Comparison of ENCODE assay signal across 25 mouse cellular contexts in genomic region chr11:62992545-62993242, GRCm38 (mm10). TPM values are rescaled to one million over a fixed set of nuclear protein-coding genes. Genes with fewer than 3 reads are reported as not detected.
A peak's percentile ranks its signal among the peaks of the same experiment; 100 is the strongest.
DNase-seq lines count a peak whose midpoint lies in the region; ATAC-seq and TF ChIP-seq lines count a peak whose summit lies in the region.
"Had no signal": no experiment of that assay in that cellular context is flagged by ENCODE, and none has a peak within 500 bp of the region (broad histone marks: within the 10 kb centered on the region; RNA-seq: fewer than 3 reads in every experiment).

No protein-coding gene starts in this region.

- no peak for ATAC-seq in lung, postnatal 0 days
- ATAC-seq: activated CD4-positive, CD25-positive, alpha-beta regulatory T cell, adult 4 months; CD4-positive, CD25-positive, alpha-beta regulatory T cell, adult 4 months; Patski had no signal

- H3K9me3 ChIP-seq in heart, embryonic 10.5 days, result no peaks in the 10 kb centered on the region
- no peaks in the 10 kb centered on the region for H3K9me3 ChIP-seq in lung, postnatal 0 days (ENCODE audit: low read length)
- no peaks in the 10 kb centered on the region for H3K9me3 ChIP-seq in embryonic facial prominence, embryonic 10.5 days
- H3K9me3 ChIP-seq: G1E had no signal

- no peak overlapping the region for H3K9ac ChIP-seq in lung, postnatal 0 days (replicated peaks; ENCODE audit: low read depth)

- no peak for TF ChIP-seq CTCF in lung, postnatal 0 days (IDR thresholded peaks at IDR 0.05)

- H3K4me1 ChIP-seq in heart, embryonic 10.5 days, result peaks cover 23% of the 10 kb centered on the region
- H3K4me1 ChIP-seq in lung, postnatal 0 days (ENCODE audit: insufficient read depth, low read depth, low read length), result peaks cover 24% of the 10 kb centered on the region
- peaks cover 30% of the 10 kb centered on the region for H3K4me1 ChIP-seq in embryonic facial prominence, embryonic 10.5 days

- no peak overlapping the region for H3K27ac ChIP-seq in heart, embryonic 10.5 days
- H3K27ac ChIP-seq in lung, postnatal 0 days (ENCODE audit: low read length), result no peak overlapping the region
- 0 out of 2 replicates have a peak overlapping the region, but pooled peaks have one; percentile 24 for H3K27ac ChIP-seq in embryonic facial prominence, embryonic 10.5 days (replicated peaks)

- intact Hi-C loops in heart, postnatal 25 days (cut with DNase I), result no loop called here
- intact Hi-C loops in heart, postnatal 14 days (cut with DNase I), result no loop called here

- TF ChIP-seq EP300 in lung, postnatal 0 days (IDR thresholded peaks at IDR 0.05), result peak; percentile 76

- H3K4me3 ChIP-seq in heart, embryonic 10.5 days, result no peak overlapping the region
- H3K4me3 ChIP-seq in lung, postnatal 0 days (ENCODE audit: low read depth, low read length), result no peak overlapping the region
- no peak overlapping the region for H3K4me3 ChIP-seq in embryonic facial prominence, embryonic 10.5 days

- no peak overlapping the region for H3K4me2 ChIP-seq in lung, postnatal 0 days (replicated peaks; ENCODE audit: low read depth, low read length)

- DNase-seq in heart, adult 11 months, result peak; percentile 86
- DNase-seq in heart, postnatal 25 days (ENCODE audit: low spot score), result no peak
- DNase-seq in heart, embryonic 10.5 days (ENCODE audit: low spot score), result peak; percentile 59
- no peak for DNase-seq in heart, postnatal 14 days
- DNase-seq in lung, postnatal 0 days (ENCODE audit: low spot score), result peak; percentile 71
- no peak for DNase-seq in lung, postnatal 36 days
- no peak for DNase-seq in embryonic facial prominence, embryonic 10.5 days (ENCODE audit: low spot score)
- no peak for DNase-seq in kidney, postnatal 4 days
- DNase-seq: adrenal gland, adult 2 months; adrenal gland, adult 8-10 months; adrenal gland, postnatal 10 days; adrenal gland, postnatal 14 days; adrenal gland, postnatal 25 days; adrenal gland, postnatal 36 days; B cell, adult 2 months; cerebellum, adult 11 months; cerebellum, adult 11-12 months had no signal

- H3K36me3 ChIP-seq in heart, embryonic 10.5 days, result no peaks in the 10 kb centered on the region
- H3K36me3 ChIP-seq in lung, postnatal 0 days (ENCODE audit: insufficient read depth, low read length), result no peaks in the 10 kb centered on the region
- no peaks in the 10 kb centered on the region for H3K36me3 ChIP-seq in embryonic facial prominence, embryonic 10.5 days (replicated peaks)
- H3K36me3 ChIP-seq: G1E had no signal

- WGBS in heart, embryonic 10.5 days, result 81% methylated on average over 13 of the region's 13 CpGs
- 74% methylated on average over 13 of the region's 13 CpGs for WGBS in lung, postnatal 0 days
- 90% methylated on average over 13 of the region's 13 CpGs for WGBS in embryonic facial prominence, embryonic 10.5 days

- no peaks in the 10 kb centered on the region for H3K27me3 ChIP-seq in heart, embryonic 10.5 days (ENCODE audit: insufficient read depth, poor library complexity, severe bottlenecking)
- H3K27me3 ChIP-seq in lung, postnatal 0 days (replicated peaks; ENCODE audit: insufficient read depth, low read length), result no peaks in the 10 kb centered on the region
- H3K27me3 ChIP-seq in embryonic facial prominence, embryonic 10.5 days (replicated peaks; ENCODE audit: low read depth, poor library complexity, severe bottlenecking), result no peaks in the 10 kb centered on the region
- H3K27me3 ChIP-seq: CH12.LX, Patski had no signal

RNA-seq across cellular contexts. Expression of gene Cdrt4, which starts 41.7 kb away (rescaled TPM):
- not detected for total RNA-seq in heart, postnatal 25 days (2021)
- polyA plus RNA-seq in heart, embryonic 10.5 days (2016; fragmentation: Nextera tagmentation; extraction: Ambion mirVana), result 0.31 TPM in 1 of 2 replicates, not detected in the other
- not detected for total RNA-seq in heart, postnatal 14 days (2021)
- polyA plus RNA-seq in lung, postnatal 0 days (2015; fragmentation: Nextera tagmentation; extraction: Ambion mirVana), result 0.23 TPM in 1 of 2 replicates, not detected in the other
- polyA plus RNA-seq in embryonic facial prominence, embryonic 10.5 days (2016; fragmentation: Nextera tagmentation; extraction: Ambion mirVana), result 0.29 TPM in 1 of 2 replicates, not detected in the other
- total RNA-seq: adrenal gland, adult 18-20 months; adrenal gland, adult 2 months; adrenal gland, postnatal 10 days; adrenal gland, postnatal 14 days; adrenal gland, postnatal 25 days; adrenal gland, postnatal 36 days; CH12.LX; MEL had no signal
- polyA plus RNA-seq: activated CD4-positive, CD25-positive, alpha-beta regulatory T cell, adult 4 months; C2C12; CD4-positive, CD25-positive, alpha-beta regulatory T cell, adult 4 months; G1E; Patski had no signal

Comparison
In these comparisons a context has a peak if more than half of its experiments do, and no peak if none do; other contexts are left out.
1. DNase-seq: peak in heart, adult 11 months (single experiment), heart, embryonic 10.5 days (single experiment) and lung, postnatal 0 days (single experiment); none in heart, postnatal 25 days (single experiment), heart, postnatal 14 days (0 of 2), lung, postnatal 36 days (single experiment), embryonic facial prominence, embryonic 10.5 days (single experiment) and kidney, postnatal 4 days (0 of 2).